Mouse (Mus musculus): ENCODE measurements around the gene Eri3.
A peak's percentile ranks its signal among the peaks of the same experiment; 100 is the strongest.

Eri3 gene

DNA sequence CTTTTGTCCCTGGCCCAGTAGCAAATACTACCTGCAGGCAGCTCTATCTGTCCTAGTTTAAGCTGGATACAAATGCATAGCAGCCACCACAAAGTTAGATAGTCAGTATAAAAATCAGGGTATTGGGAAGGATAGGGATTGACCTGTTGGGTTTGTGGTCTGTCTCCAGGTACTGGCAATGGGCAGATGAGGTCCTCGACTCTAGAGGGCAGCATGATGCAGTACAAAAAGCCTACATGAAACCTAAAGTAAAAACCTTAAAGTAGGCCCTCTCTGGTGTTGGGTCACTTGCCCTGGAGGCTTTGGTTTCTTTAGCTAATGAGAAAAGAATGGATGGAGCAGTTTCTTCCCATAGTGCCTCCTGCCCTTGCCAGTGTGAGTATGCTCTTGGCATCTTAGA lies 78.3 kb downstream of the Eri3 start:
- no peak for DNase-seq

DNA sequence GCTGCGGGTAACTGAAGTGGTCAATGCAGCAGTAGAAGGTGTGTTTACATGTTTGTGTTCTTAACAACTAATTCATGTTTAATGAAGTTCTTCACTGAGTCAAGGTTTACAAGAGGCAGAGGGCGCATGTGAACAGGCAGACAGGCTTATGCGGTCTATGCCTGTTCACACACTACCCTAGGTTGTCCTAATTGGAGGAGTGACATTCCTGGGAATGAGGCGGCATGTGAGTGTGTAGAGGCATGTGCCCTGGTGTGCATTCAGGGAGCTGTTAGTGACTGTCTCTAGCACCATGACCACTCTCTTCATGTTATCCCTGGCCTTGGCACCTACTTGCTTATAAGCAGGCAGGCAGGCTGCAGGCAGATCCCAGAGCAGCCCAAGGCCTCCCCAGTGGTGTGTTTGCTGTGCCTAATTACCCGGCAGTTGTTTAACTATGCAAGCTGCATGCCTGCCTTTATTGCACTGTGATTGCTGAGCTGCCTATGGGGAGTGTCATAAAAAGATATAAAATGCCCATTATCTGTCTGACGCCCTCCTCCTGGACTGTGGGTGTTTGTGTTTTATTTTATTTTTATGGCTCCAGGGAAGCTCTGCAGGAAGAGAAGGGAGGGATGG lies 80.0 kb downstream of the Eri3 start:
- no peak for DNase-seq

DNA sequence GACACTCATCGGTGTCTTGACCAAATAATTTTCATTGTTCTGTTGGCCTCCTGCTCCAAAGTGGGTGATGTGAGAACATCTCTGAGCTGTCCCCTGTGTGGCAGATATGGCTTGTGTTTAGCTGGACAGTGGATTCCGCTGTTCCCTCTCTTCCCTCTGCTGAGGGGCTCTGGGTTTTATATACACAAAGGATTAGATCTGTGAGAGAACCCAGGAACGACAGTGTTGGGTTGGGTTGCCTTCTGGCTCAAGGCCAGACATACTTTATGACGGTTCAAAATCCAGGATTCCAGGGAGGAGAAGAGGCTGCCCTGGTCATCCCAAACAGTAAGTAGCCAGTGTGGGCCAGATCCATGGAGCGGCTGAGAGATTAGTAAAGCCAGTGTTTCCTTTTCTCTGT lies 83.4 kb downstream of the Eri3 start:
- DNase-seq, result no peak

DNA sequence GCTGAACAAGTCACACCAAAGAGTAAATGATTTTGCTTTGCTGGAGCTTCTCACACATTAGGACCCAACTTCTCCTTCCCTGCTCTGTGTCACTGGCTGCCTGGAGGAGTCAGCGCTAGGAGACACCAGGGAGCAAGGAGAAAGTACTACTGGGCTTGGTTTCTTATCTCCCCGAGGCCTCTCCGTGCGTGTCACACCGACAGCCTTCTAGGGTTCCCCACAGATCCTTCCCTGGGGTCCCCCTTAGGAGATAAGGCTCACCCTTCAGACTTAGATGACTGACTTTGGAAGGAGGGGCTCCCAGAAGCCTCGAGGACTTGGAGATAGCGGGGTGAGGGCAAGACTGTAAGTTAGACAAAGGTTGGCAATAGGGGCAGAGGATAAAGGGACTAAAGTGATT lies 84.5 kb downstream of the Eri3 start:
- no peak for DNase-seq

DNA sequence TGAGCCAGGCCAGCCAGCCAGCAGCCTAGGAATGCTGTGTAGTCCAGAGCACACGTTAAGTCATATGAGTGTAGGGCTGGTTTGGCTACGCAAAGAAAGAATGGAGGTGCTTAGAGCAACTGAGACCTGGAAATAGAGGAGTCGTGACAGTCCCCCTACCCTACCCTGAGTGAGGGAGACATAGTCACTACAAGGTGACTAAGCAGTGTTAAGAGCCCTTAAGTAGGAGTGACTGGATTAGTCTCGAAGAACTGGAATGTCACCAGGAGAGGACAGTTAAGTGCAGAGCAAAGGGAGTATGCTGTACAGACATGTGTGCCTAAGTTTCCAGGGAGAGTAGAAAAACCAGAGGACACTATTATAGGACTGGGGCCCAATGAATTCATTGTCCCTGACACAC lies 86.0 kb downstream of the Eri3 start:
- no peak for DNase-seq

DNA sequence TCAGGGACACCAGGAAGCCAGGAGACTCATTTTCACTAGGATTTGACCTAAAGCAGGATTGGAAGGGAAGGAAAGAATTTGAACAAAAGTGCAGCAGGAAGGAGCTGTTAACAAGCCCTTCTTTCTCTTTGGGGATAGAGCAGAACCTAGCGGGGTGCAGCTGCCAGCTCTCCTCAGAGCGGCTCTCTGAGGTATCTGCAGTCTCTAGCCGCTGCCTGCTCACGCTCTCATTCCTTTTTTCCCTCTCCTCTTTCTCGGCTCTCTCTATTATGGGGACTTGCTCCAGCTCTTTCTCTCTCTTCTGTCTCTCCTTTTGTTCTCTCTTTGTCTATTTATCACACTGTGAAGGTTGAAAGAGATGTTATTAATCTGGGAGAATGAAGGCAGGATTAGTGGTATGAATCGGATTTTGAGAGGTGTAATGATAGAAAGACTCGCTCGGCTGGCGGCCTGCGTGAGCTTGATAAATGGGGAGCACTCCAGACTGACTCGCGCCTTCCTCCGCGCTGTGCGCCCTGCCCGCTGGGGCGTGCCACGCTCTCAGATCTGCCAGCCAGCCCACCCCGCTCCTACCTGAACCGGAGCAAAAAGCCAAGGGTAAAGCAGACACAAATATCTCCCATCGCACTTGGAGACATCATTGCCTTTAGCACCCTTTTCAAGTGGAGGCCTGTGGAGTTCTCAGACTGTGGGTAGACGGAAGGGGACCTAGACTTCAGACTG lies 86.9 kb downstream of the Eri3 start:
- no peak for DNase-seq

DNA sequence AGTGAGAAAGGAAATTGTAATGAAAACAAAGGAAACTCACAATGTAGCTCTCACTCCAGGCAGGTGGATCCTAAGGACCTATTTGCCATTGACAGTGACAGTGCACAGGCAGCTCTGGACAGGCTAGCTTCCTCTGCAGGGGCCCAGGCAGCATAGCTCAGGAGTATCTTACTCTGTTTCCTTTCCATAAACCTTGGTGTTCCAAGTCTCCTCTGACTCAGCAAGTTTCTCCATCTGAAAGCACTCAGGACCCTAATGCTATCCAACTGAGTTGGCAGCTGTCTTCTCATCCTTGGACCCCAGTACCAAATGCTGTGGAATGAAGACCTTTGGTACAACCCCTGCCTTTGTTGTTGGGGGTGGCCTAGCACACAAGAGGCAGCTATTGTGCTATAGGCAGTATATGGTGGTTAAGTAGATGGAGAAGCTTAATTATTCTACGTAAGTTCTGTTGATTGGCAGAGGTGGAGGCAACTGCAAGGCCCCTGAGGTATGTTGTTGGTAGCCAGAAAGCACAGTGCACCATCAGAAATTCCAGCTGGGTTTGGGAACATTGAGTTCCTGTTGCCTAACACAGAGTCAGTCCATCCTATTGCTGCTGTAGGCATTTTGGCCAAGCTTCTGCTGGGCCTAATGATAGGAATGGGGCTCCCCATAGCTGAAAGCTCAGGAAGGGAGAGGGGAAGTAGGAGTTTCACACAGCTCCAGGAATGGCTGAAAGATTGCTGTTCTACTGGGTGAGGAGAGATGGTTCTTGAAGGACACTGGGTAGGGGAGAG lies 90.9 kb downstream of the Eri3 start:
- no peak for DNase-seq

DNA sequence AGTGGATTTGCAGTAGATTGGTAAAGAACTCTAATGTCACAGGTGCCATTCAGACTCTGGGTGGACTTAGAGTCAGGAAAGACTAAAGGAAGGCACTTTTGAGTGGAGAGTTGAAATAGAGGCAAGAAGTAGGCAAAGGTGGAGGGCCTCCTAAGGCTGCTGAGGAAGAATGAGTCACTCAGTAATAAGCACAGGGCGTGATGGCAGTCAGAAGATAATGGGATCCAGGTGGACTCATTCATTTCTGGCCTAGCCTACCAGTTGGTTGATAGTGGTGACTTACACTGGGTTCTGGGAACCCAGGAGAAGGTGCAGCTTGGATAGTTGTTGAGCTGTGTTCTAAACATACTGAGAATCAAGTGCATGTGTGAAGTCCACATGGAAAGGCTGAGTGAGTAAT lies 91.6 kb downstream of the Eri3 start:
- no peak for DNase-seq

DNA sequence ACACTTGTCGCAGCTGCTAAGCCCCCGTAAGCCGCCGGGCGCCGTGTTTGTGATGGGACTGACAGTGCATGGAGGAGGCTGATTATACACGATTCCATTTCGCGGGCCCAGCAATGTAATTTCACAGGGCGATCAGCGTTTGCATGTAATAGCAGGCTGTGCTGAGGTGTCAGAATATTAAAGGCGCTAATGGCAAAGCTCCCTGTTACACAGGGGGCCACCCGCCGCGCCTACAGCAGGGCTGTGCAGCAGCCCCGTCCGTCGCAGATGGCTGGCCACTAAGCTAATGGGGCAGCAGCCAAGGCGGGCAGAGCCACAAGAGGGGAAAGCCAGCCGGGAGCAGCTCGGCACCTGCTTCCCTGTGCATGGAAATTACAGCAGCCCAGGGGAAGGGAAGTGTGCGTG lies 94.9 kb downstream of the Eri3 start:
- DNase-seq, result no peak

DNA sequence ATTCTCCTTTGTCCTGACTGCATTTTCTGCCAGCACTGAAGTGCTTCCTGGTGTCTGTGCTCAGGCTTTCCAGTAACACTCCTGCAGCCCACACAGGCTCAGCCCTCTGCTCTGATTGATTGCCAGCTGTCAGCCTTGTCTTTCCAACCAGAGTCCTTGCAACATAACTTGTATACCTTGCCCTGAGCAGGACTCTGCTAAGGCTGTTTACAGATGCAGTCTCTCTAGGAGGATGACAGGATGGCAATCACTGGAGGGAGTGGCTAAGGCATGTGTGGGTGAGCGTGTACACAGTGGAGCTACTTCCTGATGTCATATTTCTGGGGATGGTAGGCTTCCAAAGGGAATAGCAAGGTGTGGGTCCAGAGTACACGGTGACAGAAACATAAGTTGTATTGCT lies 95.7 kb downstream of the Eri3 start:
- DNase-seq, result no peak

DNA sequence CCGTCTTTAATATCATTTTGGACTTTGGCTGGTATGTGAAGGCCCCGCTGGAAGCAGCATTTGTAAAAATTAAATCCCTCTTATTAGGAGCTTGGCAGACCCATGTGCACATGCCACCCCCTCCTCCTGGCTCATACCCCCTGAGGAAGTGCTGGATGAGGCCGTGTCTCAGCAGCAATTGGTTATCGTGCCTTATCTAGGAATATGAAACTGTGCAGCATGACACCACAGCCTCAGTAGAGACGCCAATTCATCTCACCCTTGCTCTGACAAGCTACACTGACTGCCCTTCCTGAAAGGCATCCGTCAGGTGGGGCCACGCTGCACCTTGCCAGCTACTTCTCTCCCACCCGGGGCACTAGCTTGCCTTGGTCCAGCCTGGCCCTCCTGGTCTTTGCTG lies 96.3 kb downstream of the Eri3 start:
- DNase-seq, result no peak

DNA sequence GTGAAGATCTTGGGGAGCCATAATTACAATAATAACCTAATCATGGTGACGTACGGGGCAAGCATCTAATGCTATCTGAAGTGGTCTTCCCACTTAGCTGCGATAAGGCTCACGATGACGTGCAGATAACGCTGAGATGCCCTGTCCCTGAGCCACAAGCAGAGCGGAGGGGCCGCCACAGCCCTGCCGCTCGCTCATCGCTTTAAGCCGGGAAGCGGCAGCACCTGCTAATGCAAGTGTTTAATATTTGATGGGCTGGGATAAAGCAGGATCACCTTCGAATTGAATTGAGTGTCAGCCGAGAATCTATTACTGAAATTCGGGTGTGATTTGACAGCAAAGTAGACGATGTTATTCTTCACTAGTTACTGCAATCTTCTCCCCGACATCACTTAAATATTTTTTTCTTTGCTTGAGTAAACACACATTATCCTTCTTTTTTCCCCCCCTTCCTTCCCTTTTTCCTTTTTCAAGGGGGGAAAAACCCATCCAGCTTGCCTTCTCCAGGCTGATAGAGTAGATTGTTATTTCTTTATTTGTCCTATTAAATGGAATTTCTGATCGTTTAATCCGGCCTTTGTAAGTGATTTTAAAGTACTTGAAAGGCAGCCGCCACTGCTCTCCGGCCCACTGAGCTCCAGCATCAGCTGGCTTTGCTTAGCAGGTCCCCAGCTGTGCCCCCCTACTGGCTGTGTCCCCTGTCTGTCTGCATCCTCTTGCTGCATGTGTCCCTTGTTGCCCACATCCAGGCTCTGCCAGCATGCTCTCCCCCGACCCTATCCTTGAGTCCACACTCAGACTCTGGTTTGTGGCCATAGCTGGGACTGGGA lies 97.0 kb downstream of the Eri3 start:
- no peak for DNase-seq

DNA sequence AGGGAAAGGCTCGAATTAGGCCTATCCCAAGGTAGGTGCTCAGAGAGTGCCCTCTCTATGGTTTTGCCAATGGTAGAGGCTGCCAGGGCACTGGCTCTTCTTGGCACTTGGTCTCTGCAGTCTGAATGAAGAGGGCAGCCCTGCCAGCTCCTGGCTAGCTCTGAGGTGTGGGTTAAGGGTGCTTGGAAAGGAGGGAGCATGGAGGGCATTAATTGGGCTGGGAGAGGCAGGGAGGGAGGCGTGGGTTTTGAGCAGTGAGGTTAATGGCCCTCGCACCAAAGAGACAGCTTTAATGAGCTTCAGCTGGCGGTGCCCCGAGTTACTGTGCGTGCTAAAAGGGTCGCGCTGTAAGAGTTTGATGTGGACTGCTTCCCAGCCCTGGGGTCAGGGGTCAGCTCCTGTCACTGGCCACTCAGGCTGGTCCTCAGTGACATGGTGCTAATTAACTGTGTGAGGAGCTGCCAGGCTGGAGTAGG lies 101.5 kb downstream of the Eri3 start:
- DNase-seq, result no peak

DNA sequence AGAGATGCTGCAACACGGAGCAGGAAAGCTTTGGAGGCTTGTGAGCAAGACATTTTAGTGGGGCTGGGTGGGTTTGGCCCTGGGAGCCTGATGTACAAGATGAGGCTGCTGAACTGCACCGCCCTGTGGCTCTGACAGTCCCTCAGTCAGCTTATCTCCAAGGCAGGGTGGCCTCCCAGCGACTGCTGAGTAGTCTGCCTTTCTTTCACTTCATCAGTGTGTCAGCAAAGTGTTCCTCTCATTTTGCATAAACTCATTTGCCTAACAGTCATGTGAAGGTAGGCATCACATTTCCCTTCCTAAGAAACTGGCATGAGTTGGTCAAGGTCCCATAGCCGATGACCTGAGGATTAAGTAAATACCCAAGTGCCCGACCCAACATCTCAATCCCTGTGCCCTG lies 102.6 kb downstream of the Eri3 start:
- no peak for DNase-seq

DNA sequence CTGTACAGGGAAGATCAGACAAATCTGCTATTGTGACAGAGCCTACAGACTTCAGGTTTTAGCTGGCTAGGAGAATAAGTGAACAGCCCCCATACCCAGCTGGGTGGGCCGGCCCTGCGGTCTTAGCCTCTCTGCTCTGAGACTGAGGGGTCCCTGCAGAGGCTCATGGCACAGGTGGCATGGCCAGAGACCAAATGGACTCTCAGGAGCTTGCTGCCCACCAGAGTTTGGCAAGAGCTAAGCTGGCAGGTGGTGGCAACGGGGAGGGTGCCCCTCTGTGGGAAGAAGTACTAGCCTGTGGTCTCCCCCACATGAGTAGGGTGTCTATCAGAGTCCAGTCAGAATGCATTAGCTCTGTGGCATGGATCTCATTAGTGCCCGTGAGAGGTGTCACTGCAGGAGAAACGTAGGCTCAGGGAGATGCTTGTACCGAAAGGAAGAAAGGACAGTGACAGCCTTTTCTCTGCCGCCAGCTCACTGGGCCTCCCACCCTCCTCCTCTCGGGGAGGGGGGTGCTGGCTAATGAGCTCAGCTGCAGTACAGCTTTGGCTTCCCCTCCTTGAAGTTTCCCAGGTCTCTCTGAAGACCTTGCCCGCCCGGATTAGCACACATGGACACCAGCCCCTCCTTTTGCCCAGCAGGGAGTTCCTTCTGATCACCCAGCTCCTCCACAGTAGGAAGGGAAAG lies 104.0 kb downstream of the Eri3 start:
- no peak for DNase-seq

DNA sequence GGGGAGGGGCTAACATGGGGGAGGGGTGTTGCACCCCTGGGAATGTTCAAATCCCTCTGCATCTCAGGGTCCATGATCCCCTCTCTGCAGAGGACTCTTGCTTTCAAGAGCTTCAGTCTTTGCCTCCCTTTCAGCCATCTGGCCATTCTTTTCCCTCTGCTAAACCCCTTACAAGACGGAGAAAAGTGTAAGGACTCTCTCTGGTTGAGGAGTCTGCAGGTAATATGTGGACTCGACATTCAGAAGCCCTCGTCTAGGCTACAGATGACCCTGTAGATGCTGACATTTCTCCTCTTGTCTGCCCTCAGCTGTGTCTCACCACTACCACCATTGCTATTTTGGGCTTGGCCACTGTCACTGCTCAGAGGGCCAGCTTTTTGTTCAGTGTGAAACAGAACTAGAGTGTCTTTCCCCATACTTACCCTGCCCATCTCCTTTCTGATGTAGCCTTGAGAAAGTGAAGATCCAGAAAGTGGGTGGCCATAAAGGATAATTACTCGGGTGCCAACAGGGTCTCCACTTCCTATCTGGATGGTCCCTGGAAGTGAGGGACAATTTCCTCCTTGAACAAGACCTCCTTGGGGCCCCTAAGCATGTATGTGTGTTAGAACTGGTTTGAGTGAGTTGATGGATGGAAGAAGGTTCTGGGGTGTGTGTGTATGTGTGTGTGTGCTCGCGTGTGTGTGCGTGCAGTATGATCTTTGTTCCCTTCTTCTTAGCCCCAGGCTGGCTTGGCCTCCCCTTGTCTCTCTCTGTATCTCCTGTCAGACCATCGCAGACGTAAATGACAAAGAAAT lies 104.7 kb downstream of the Eri3 start:
- DNase-seq, result no peak

DNA sequence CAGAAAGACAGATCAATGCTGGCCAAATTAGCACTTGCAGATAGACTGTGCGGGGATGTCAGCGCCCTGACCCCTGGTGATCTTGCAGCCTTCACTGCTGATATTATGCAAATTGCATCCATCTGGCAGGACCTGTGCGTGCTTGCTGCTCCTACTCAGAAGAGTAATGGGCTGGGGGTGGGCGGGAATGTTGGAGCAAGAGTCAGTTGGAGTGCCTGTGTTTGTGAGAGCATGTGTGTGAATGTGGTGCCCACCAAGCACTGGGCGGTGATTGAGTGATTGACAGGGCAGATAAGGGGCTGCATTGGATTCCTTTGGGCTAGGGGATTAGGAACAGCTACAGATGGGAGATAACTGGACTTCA lies 105.3 kb downstream of the Eri3 start:
- no peak for DNase-seq

DNA sequence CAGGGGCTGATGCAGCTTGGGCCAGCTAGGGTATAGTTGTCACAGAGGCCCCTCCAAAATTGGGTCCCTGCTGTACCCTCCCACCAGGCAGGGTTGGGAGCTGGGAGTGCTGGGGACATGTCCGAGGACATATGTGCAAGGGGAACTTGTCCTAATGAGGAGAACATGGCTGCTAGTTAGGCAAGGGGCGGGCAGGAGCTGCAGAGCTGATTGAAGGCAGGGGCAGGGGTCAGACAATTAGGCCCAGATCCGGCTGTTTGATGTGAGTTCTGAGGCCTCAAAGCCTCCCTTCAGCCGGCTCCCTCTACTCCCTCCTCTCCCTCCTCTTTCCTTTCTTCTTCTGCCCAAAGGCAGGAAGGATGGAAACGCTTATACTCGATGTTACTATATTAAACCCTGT lies 106.8 kb downstream of the Eri3 start:
- DNase-seq, result no peak

DNA sequence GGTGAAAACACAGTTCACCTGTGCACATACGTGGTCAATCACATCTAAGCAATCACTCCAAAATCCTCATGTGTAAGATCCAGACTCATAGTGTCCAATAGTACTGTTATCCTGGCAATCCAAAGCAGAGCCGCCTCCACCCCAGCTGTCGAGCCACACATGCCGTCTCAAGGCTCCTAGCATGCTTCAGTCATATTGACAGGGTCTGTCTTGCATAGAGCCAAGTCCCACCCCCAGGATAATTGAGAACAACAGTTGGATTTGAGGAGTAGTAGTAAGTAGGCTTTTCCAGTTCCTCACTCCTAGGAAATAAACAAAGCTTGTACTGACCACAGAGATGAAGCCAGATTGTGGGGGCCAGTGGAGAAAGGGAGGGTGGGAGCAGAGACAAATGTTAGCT lies 107.5 kb downstream of the Eri3 start:
- no peak for DNase-seq

DNA sequence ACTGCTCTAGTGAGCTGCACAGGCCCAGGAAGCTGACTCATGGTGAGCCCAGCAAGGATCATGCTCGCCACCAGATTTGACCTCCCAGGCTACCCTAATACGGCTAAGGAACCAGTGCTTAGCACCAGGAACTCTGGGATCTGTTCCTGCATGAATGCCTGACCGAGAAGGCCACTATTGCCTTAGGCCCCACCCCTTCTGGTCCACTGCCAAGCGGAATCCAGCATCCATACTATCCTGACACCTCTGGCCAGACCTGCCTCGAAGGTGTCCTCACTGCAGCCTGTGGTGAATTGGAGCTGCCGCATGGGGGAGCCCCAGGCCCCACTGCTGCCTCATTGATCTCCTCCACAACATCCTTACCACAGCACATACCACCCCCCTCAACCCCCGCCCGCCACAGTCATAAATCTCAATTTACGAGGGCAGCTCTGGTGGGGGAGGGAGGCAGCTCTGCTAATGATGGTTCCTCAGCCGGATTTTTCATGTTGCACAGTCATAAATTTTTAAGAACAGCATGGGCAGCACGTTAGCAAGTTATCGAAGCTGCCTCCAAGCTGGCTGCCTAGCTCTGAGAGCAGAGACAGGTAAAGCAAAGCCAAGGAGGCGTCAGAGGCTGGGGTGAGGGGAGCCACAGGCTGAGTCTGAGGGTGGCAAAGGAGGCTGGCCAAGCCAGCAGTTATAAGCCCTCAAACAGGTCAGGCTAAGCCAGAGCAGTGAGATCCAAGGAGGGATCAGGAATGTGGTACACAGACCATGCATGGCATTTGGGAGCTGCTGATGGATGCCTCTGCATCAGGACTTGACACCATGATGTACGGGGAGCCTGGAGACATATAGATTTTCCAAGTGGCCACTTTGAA lies 108.6 kb downstream of the Eri3 start:
- peak; percentile 55 for DNase-seq

DNA sequence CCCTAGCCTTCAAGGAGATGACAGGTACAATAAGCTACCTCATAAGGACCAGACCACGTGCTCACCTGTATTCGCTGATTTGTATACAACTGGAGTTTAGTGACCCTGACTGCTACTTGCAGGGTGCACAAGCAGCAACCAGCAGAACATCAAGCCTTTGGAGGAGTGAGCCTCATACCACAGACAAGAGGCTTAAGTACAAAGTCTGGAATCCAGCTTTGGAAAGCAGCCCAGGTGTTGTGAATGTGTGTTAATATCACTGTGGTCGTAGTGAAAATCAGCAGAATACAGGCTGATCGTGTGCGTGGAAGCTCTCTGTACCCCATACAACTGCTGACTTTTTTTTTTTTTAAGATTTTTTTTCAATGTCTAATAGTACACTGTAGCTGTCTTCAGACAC lies 109.8 kb downstream of the Eri3 start:
- DNase-seq, result peak; percentile 69
